Mouse (Mus musculus) common myeloid progenitor, adult 5-6 weeks (primary cell): ENCODE measurements around the gene Cpne5. TPM values are rescaled to one million over a fixed set of nuclear protein-coding genes. Genes with fewer than 3 reads are reported as not detected.
"Not testable (repeated sequence)": the region's sequence is repeated elsewhere in the genome, so short reads cannot be mapped to it uniquely, and the experiment has no call there.

Experiments
- ATAC-seq: replicated peaks from 2 replicates; pipeline ENCODE4 v1.8.0; 2016; ENCODE audit warnings: low read depth, mild to moderate bottlenecking, moderate TSS enrichment, inconsistent platforms; ENCODE audit not compliant: poor library complexity, severe bottlenecking
- total RNA-seq: library from RNA; stranded (forward); fragments of 200-1000, 187-1606 nt; gene quantifications from 2 replicates; pipeline ENCODE4 v1.2.3, GENCODE M21; 2017

Gene Cpne5
- total RNA-seq, 1 experiment from 2014 or later = 0.64 TPM

GRCm38 (mm10) chr17:29152547-29152946 lies 85.4 kb downstream of the Cpne5 start:
- no peak for ATAC-seq

GRCm38 (mm10) chr17:29149766-29150165 lies 88.2 kb downstream of the Cpne5 start:
- ATAC-seq = 0 out of 2 replicates have a peak, but pooled peaks have one; percentile 13

GRCm38 (mm10) chr17:29147773-29148172 lies 90.2 kb downstream of the Cpne5 start:
- ATAC-seq = no peak

GRCm38 (mm10) chr17:29147273-29147672 lies 90.7 kb downstream of the Cpne5 start:
- ATAC-seq = no peak

DNA sequence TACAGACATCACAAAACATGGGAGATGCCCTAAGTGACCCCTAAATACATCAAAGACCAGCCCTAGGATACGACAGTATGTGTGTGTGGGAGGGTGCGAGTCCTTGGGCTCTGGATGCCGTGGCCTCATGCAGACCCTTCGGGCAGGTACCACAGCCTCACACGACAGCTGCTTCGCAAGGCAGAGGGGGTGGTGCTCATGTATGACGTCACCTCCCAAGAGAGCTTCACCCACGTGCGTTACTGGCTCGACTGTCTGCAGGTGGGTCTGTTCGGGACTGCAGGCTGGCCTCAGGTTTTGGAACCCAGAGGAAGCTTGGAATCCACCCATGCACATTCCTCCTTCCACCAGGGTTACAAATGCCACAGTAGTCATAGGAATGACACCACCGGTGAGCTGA lies 92.9 kb downstream of the Cpne5 start:
- no peak for ATAC-seq

- peak; percentile 57 for ATAC-seq
These were observed 94.7 kb downstream of the Cpne5 start for GRCm38 (mm10) chr17:29143266-29143665.

- no peak for ATAC-seq
These were observed 96.4 kb downstream of the Cpne5 start for GRCm38 (mm10) chr17:29141577-29141976.

GRCm38 (mm10) chr17:29137906-29138305 lies 100.1 kb downstream of the Cpne5 start:
- no peak for ATAC-seq

GRCm38 (mm10) chr17:29136236-29136635 lies 101.7 kb downstream of the Cpne5 start:
- ATAC-seq = no peak

GRCm38 (mm10) chr17:29135066-29135465 lies 102.9 kb downstream of the Cpne5 start:
- ATAC-seq = no peak

DNA sequence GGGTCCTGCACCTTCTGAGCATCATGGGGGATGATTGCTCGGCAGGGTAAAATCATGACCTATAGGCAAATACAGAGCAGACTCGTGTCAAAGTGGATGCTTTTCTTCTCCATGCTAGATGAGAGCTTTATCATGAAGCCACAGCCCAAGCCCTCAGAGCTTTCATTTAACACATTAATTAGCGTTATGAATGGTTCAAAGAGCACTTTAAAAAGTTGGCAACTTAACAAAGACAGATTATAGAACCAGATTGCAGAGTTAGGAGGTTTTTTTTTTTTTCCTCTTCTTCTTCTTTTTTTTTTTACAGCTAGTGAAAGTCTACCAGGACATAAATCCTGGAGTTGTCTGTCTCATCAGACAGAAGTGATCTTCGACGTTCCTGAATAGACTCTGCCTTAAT lies 108.6 kb downstream of the Cpne5 start:
- ATAC-seq = no peak

DNA sequence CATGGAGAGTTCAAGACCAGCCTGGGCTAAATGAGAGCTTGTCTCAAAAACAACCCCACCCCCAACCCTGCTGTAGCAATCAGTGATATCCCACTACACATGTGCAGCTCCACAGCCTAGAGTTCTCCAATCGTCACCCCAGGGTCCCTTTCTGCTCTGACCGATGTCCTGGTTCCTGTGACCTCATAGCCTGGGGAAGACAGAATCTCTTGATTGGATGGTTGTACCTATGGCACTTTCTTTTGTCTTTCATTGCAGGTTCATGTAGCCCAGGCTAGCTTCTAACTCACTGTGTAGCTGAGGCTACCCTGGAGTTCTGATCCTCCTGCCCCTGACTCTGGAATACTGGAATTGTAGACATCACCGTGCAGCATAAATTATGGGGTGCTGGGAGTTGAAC lies 111.4 kb downstream of the Cpne5 start:
- ATAC-seq = no peak

DNA sequence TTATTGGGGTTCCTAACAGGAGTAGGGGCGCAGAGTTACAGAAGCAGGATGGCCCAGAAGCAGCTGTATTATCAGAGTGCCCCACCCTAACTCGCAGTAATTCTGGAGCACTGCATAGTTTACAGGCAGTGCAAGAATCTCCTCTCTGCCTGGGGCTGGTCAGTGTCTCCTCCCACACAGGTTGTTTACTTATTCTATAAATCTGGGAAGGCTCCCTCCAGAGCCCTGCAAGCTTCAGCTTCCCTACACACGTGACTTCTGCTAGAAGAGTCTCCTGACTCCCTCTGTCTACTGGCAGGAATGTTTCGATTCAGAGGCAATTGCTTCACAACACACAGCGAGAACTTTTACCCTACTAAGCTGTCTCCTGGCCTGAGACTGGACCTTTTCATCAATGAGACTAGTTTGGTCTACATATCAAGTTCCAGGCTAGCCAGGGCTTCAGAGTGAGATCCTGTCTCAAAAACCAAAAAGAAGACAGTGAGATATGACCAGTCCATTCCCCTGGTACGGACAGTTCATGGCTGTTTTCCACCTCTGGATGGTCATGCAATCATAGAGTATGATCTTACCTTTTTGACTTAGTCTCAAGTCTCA lies 114.3 kb downstream of the Cpne5 start:
- ATAC-seq = no peak

GRCm38 (mm10) chr17:29122817-29123216 lies 115.2 kb downstream of the Cpne5 start:
- ATAC-seq = no peak

DNA sequence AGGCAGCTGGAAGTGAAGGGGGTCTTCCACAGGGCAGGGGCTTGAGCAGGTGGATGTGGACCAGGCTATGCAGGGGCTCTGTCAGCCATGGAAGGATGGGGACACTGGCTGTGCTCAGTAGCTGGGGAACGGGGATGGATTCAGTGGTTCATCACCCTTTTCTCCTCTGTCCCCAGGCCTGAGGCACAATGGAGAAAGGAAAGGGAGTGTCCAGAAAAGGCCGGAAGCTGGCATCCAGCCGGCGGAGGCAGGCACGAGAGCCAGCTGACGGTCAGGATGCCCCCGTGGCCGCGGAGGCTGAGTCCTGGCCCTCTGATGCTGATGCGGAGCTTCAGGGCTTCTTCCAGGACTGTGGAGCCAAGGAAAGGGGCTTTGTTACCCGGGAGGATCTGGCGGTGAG lies 117.3 kb downstream of the Cpne5 start:
- ATAC-seq = no peak

- ATAC-seq = no peak
These were observed 119.9 kb downstream of the Cpne5 start for GRCm38 (mm10) chr17:29118057-29118456.

- no peak for ATAC-seq
These were observed 120.8 kb downstream of the Cpne5 start for GRCm38 (mm10) chr17:29117006-29117648.

DNA sequence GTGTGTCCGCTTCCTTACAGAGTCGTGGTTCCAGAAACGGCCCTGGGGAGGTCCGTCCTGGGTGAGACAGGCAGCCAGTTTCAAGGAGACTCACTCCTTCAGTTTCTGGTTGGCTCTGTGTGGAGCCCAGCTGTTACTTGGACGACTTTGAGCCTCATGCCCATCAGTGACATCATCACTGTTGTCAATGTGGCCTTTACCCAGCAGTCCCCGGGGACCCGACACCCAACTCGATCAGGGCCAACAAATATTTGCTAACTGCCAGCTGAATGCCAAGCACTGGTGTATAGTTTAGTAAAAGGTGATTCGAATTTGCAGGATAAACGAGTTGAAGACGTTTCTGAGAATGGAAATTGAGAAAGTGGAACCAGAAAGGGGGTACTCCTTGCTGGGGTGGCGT lies 121.9 kb downstream of the Cpne5 start:
- no peak for ATAC-seq

DNA sequence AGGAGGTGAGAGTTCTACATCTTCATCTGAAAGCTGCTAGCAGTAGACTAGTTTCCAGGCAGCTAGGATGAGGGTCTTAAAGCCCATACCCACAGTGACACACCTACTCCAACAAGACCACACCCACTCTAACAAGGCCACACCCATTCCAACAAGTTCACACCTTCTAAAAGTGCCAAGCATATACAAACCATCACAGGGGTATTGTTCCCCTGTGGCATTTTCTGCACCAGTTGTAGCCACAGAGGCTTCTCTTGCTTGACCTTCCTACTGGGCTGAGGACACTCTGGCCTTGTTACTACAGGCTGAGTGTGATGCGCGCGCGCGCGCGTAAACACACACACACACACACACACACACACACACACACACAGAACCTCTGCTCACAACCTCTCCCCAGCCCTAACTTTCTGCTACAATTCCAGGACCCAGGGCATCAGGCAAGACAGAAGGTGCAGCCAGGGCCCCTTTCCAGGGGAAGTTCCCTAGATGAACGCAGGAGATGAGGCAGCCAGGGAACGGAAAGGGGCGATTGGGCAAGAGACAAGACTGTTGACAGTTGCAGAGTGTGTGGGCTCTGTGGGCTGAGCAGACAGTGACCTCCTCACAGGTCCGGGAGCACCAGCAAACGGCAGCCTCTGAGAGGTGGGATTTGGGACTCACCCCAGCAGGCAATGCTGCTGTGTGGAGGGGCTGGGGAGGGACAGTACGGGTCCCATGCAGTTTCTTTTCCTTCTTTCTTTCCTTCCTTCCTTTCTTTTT lies 124.2 kb downstream of the Cpne5 start, which contains the start of gene Rab44:
Gene Rab44, plus strand, starts transcription at position 555 of the 762 bp plus-strand sequence.
- peak; percentile 71 for ATAC-seq

DNA sequence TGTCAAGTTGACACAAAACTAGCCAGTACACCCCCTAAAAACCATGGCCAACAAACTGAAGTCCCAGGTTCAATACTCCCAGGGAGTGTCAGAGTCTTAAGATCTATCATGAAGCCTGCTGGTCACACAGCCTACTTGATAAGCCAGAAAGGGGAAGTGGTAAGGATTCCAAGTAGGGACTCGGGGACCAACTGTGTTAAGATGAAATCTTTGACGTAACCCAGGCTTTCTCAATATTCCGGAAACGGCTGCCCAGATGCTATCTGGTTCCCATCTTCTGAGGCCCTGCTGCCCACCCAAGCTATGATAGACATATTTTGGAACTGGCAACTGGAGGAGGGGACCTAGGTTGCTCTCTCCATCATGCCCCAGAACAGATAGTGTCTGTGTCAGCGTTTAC lies 126.6 kb downstream of the Cpne5 start:
- ATAC-seq = peak; percentile 87

DNA sequence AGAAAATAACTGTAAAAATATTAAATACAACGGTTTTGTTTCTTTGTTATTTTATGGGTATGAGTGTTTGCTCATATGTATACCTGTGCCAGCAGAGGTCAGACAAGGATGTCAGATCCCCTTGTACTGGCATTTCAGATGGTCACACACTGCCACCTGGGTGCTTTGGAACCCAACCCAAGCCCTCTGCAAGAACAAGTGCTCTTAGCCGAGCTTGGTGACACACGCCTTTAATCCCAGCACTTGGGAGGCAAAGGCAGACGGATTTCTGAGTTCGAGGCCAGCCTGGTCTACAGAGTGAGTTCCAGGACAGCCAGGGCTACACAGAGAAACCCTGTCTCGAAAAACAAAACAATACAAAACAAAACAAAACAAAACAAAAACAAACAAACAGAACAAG lies 127.6 kb downstream of the Cpne5 start:
- ATAC-seq = not testable (repeated sequence)
